Mouse (Mus musculus): ENCODE data around the gene Stk32c. TPM values are rescaled to one million over a fixed set of nuclear protein-coding genes. Genes with fewer than 3 reads are reported as not detected.
A peak's percentile ranks its signal among the peaks of the same experiment; 100 is the strongest.

The Stk32c gene
- total RNA-seq, 2 experiments from 2014 or later, result not detected

DNA sequence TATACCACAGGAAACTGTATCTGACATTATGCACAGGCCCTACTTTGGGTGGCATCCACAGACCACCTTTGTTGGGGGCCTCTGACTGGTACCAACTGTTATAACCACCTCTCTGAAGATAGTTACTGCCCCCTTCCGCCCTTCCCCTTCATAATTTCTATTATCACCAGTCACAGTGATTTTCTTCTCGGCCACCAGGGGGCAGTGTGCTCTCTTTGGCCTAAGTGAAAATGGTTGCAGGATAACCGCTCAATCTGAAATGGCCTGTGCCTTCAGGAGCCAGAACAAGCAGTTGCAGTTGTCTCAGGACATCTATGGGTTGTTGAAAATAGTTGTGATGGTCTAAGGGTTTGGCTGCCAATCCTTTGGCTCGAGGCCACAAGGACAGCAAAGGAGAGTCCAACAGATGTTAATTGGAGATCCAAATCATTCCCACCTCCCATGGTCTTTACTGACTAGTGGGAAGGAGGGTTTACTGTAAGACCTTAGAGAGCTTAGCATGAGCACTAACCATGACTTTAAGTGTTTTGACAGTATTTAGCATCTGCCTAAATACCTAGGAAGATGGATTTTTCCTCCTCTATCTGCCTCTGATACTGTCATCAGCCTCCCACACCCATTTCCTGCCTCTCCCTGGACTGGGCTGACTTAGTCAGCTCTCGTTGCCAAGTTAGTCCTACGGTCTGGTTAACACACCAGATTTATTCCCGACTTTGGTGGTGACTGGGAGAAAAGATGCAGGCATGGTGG lies 4.9 kb downstream of the Stk32c start:
- ATAC-seq (replicated peaks; ENCODE audit: poor library complexity), result peak; percentile 89

GRCm38 (mm10) chr7:139201209-139201608 lies 11.9 kb downstream of the Stk32c start:
- peak; percentile 63 for ATAC-seq (replicated peaks; ENCODE audit: poor library complexity)

- ATAC-seq (replicated peaks; ENCODE audit: poor library complexity), result peak; percentile 73
These were observed 13.0 kb downstream of the Stk32c start for GRCm38 (mm10) chr7:139200108-139200507.

DNA sequence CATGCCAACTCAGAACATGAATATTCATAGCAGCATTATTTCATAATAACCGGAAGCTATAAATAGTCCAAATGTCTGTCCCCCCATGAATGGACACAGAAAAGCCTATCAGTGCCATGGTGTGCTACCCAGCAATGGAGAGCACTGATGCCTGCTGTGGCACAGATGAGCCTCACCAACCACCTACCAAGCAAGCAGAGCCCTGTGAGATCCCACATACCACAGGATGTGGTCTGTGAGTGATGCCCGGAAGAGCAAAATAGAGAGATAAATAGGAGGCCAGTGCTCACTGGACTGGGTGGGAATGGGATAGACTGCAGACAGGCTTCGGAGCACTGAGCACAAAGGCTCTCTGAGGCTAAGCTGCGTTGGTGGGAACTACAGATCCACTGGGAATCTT lies 16.1 kb downstream of the Stk32c start:
- ATAC-seq (replicated peaks; ENCODE audit: poor library complexity), result peak; percentile 62

- ATAC-seq (replicated peaks; ENCODE audit: poor library complexity), result no peak
These were observed 21.5 kb downstream of the Stk32c start for GRCm38 (mm10) chr7:139191619-139192018.

DNA sequence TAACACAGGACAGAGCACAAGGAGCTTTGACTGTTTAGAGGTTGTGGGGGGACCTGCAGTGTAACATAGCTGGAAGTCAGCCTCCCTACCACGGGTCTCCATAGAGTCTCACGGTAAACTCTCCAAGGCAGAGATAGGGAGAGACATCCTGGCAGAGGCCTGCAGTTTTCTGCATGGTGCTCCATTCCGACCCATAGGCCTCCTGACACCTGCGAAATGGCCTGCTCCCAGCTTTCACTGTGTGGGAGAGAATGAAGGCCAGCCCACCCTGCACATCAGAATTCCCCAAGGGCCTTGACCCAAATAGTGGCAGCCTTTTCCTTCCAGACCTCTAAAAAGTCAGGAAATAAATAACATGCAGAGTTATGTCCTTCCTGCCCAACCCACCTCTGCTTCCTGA lies 22.5 kb downstream of the Stk32c start:
- ATAC-seq (replicated peaks; ENCODE audit: poor library complexity), result no peak

DNA sequence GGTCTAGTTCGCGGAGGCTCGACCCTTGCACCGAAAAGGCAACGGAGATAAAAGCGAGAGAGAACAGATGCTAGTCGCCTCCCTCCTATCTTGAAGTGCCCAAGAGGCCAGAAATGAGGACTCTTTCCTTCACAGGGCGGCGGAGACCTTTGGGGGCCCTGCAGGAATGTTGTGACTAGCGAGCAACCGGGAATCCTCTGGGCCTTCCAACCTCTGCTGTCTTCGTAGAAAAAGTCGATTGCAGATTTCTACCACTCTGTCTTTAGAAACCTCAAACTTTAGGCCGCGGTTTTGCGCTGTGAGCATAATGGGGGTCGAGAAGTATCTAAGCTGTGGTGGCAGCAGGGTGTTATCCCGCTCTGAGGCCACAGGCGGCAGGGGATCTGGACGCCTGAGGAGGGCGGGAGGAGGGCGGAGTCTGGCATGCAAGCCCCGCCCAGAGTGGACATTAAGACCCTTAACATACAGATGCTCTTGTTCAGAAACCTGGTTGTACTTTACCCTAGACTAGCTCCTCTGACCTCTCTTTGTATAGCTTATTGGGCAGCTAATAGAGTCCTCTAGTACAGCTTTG lies 24.4 kb downstream of the Stk32c start:
- peak; percentile 72 for ATAC-seq (replicated peaks; ENCODE audit: poor library complexity)

- peak; percentile 82 for ATAC-seq (replicated peaks; ENCODE audit: poor library complexity)
These were observed 25.1 kb downstream of the Stk32c start for GRCm38 (mm10) chr7:139187771-139188633.

DNA sequence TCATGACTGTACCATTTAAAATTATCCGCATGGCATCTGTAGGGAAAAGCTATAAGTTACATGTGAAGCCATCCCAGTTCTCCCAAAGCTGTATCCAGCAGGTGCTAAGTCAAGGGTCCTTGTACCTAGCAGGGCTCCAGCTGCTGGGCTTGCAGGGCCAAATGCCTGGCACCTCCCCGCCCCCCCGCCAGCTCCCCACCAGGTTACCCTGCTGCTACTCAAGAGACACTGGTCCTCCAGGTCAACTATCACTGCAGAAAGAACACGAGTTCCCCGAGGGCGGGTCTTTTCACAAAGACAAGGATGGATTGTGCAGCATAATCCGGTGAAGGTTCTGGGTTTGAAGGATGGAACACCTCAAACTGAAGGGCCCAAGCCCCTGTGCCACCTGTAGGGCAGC lies 25.8 kb downstream of the Stk32c start:
- no peak for ATAC-seq (replicated peaks; ENCODE audit: poor library complexity)

DNA sequence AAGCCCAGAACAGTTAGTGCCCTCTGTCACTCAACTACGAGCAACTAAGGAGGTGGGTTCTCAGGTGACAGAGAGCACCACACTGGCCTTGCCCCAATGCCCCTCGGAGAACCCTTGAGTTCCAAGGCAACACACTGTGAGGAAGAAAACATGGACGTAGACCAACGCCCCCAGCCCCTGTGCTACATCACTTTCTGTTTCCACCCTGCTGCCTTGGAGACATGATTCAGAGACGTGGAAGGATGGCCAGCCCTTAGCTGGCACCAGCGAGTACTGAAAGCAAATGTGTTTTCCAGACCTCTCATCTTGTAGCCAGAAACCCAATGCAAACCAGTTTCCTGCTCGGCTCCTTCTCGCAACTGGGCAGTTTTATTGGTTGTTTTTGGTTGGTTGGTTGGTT lies 26.7 kb downstream of the Stk32c start:
- ATAC-seq (replicated peaks; ENCODE audit: poor library complexity), result no peak

DNA sequence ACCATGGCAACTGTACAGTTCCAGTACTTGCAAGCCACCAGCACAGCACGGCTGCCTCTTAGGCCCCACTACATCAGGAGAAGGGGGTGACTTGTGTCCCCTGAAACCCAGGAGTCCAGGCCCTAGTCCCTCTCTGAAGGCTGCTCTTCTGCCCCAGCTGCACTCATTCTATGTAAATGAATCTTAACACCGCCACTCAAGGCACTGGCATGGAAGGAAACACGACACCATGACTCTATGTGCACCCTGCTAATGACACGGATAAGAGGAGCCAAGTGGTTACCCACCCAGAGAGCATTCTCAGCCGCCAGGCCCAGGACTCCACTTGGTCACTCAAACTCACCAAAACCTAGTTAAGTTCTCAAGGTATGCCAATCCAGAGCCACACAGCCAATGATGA lies 27.1 kb downstream of the Stk32c start:
- ATAC-seq (replicated peaks; ENCODE audit: poor library complexity), result no peak

DNA sequence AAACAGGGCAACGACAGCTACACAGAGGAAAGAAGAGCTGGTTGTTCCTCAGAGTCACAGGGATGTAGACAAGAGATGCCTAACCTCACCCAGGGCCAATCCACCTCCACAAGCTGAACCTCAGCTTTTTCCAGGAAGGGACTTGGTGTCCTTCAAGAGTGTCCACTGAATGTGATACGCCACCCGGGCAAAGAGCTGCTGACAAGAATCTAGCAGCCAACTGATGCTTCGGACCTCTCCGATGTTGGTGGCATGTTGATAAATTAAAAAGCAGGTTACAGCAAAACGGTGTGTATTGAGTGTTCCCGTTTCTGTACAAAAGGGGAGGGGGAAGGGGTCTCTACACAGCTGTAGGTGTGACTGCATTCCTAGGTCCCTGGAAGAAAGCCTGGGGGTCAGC lies 28.3 kb downstream of the Stk32c start:
- no peak for ATAC-seq (replicated peaks; ENCODE audit: poor library complexity)

DNA sequence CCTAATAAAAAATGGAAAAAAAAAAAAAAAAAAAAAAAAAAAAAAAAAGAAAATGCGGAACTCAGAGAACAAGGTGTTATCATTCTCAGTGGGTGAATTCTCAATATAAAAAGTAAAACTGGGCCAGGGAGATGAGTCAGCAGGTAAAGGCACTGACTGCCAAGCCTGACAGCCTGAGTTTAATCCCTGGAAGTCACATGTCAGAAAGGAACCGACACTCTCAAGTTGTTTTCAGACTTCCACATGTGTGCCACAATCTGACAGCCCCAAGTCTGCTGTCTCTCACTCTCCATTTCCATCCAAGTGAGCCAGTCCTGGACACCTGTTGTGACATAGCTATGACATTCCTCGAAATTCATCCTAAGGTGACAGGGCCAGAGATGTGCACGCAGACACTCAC lies 28.7 kb downstream of the Stk32c start:
- no peak for ATAC-seq (replicated peaks; ENCODE audit: poor library complexity)

- no peak for ATAC-seq (replicated peaks; ENCODE audit: poor library complexity)
These were observed 33.0 kb downstream of the Stk32c start for GRCm38 (mm10) chr7:139180058-139180457.

DNA sequence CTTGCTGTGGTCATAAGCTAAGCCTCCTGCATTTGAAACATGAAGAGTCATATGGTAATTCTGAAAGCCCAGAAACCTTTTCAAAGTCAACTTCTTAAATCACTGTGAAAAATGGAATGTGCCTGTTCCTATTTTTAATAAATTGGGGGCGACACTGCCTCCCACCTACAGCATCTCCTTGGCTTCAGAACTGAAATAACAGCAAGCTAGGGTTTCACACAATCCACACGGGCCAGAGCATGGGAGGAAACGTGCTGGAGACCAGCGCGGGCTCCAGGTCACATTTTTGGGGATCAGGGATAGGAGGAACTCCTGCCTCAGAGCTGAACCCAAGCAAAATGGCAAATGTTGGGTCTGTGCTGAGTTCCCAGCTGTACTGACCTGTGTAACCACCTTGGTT lies 33.8 kb downstream of the Stk32c start:
- no peak for ATAC-seq (replicated peaks; ENCODE audit: poor library complexity)

GRCm38 (mm10) chr7:139169143-139169542 lies 44.0 kb downstream of the Stk32c start:
- no peak for ATAC-seq (replicated peaks; ENCODE audit: poor library complexity)

DNA sequence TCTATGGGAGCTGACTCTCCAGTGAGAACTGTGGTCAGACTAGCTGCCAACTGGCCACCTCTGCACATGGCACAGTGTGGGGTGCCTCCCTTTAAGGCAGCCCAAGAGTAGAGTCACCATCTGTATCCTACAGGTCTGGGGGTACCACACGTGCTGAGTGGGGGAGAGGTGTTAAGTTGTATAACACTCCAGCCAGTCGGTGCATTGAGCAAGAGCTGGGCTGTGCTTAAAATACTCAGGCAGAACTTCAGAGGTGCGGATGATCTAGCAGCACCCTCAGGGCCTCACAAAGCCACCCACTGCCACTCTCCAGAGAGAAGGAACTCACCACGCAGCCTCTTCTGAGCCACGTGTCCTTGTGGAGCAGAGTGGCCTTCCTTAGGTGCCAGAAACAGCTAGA lies 48.7 kb downstream of the Stk32c start:
- no peak for ATAC-seq (replicated peaks; ENCODE audit: poor library complexity)

DNA sequence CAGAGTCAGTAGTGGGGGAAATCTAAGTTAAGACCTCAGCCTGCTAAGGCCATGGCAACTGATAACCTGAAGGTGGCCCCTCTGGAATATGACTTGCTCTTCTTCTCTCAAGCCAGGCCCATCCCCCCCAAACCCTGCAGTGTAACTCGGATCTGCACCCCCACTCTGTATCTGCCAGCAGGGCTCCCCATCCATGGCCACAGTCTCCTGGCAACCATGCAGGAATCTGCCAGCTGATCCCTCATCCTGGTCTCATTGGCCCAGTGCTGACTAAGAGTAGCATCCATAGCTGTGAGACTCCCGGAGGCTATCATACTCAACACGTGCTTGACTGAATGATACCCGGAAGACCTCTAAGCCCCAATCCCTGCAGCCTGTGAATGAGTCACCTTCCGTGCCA lies 54.2 kb downstream of the Stk32c start:
- ATAC-seq (replicated peaks; ENCODE audit: poor library complexity), result no peak

DNA sequence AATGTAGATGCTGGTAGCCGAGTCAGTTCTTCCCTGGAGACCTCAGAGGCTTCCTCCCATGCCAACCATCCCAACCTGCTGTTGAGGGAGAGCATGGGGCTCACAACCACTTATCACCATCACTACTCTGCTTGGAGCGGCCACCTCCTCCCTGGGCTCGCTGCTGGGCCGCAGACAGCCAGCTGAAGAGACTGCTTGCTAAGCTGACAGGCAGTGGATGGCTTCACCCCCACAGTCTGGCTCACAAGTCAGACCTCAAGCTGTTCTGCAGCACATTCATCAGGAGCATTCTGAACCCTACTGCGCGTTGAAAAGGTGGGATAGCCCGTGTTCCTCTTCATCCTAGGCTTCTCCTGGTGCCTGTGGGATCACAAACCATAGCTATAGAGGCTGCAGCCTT lies 54.6 kb downstream of the Stk32c start:
- ATAC-seq (replicated peaks; ENCODE audit: poor library complexity), result no peak

DNA sequence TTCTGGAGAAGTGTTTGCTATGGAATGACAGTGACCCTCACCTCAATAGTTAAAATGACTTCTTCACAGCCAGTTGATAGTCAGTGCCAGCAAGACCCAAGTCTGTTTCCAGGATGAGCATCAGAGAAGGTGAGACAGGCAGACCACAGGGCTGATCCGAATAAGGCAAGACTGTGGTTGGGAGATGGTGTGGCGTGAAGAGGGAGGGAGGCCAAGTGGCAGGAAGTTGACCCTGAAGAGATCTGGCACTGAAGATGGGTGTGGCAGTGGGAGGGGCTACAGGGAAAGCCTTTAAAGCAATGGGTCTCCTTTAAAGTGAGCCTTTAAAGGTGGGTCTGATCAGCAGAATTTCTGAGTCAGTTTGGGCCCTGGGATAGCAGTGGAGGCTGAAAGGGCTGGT lies 55.6 kb downstream of the Stk32c start:
- peak; percentile 23; the same call in 1 of the 2 replicates for ATAC-seq (replicated peaks; ENCODE audit: poor library complexity)

DNA sequence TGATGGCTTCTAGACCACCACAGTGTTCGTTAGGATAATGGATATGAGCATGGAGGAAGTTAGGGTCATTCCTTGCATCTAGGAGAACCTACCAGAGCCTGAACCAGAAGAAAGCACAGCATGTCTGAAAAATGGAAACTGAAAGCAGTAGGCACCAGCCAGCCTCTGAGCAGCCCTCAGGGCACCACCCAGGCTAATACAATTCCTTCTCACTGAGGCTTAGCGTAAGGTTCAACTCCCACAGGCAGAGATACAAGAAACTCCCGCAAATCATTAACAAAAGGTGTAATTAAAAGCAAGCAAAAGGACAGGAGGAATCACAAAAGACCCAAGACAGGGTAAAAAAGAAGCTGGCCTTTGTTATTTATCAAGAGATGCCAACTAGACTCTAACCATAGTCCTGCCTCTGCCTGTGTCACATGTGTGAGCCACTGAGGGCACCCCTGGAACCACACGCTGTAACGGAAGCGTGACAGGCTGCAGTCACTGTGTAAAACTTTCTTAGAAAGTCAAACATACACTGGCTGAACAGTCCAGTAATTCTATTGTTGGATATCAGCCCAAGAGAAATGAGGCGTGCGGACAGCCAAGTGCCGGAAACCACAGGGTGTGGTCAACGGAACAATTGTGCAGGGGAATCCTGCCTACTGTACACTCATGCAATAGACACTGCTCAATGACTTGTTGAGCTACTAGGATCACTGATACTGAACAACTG lies 56.6 kb downstream of the Stk32c start:
- peak; percentile 81 for ATAC-seq (replicated peaks; ENCODE audit: poor library complexity)
